Mouse (Mus musculus) stomach, postnatal 0 days (tissue): Measurements from ENCODE around the gene 2310046K23Rik.

Experiments
- CTCF ChIP-seq: IDR thresholded peaks from 2 replicates; pipeline ENCODE4 v1.5.1; 2016; ENCODE audit warnings: antibody characterized with exemption, low read depth, mild to moderate bottlenecking, moderate library complexity
- EP300 ChIP-seq: optimal IDR thresholded peaks from 2 replicates; pipeline ENCODE3; 2016; ENCODE audit warnings: antibody characterized with exemption

DNA sequence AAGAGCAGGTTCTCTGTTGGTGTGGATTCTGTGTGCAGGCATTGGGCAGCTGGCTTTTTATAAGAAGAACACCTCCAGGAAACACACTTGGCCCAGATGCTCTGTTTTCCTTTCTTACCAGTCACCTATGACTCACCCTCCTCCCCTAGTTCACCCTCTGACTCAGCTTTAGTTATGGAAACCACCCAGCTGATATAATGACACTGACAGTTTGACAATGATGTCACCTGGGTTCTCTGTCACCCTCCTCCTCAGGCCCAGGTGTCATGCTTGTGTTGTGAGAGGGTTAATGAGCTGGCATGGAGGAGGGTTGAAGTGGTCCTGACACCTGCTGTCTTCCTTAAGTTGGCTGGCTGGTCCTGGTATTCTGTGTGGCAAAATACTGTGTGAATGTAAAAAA, 48.4 kb downstream of the 2310046K23Rik start, which contains the start of gene Sprr1a:
- TF ChIP-seq CTCF (no peak), EP300 (no peak)
